Mouse (Mus musculus) left cerebral cortex, adult 9 months (tissue): Measurements from ENCODE around the gene Arfip2.

Source experiments
- DNase-seq, 2 experiments: peaks; one replicate each; pipeline ENCODE4 v3.0.0; 2022; ENCODE audit warnings: low spot score in 2 of 2

Arfip2 gene

GRCm38 (mm10) chr7:105614400-105614799 is 25.8 kb downstream of the Arfip2 start:
- no peak for DNase-seq

- no peak for DNase-seq
Measured at GRCm38 (mm10) chr7:105611767-105612166, 28.4 kb downstream of the Arfip2 start.

- no peak for DNase-seq
Measured at GRCm38 (mm10) chr7:105608467-105608866, 31.7 kb downstream of the Arfip2 start.

- DNase-seq = peak in 1 of 2 experiments; percentile 69
Measured at GRCm38 (mm10) chr7:105602860-105603623, 37.2 kb downstream of the Arfip2 start.

GRCm38 (mm10) chr7:105590097-105590496 is 50.1 kb downstream of the Arfip2 start:
- no peak for DNase-seq

- DNase-seq = no peak
Measured at GRCm38 (mm10) chr7:105588325-105588912, 51.8 kb downstream of the Arfip2 start.
